Mouse (Mus musculus) forebrain, embryonic 14.5 days (tissue): Measurements from ENCODE around the gene Nufip1. TPM values are rescaled to one million over a fixed set of nuclear protein-coding genes. Genes with fewer than 3 reads are reported as not detected.

Experiments used
- ATAC-seq: fragments of 200-750 bp; cut with Nextera tagmentation; 2 replicates; pipeline ENCODE4 v1.8.0; 2017; ENCODE audit warnings: mild to moderate bottlenecking, moderate library complexity
- DNase-seq: peaks from one replicate; pipeline ENCODE4 v3.0.0-alpha.2; 2015; ENCODE audit warnings: low spot score
- H3K27ac ChIP-seq: fragments of 300-500 bp; sonication (generic); 2 replicates; pipeline ENCODE4 v1.5.1; 2014; ENCODE audit warnings: low read depth, mild to moderate bottlenecking, control low read depth, low read length, moderate library complexity
- H3K27me3 ChIP-seq: fragments of 300-500 bp; sonication (generic); replicated peaks from 2 replicates; pipeline ENCODE4 v1.6.1; 2014; ENCODE audit warnings: low read length, control low read depth, mixed read lengths; ENCODE audit not compliant: control insufficient read depth, insufficient read depth
- H3K36me3 ChIP-seq: fragments of 300-500 bp; sonication (generic); 2 replicates; pipeline ENCODE4 v1.6.1; 2014; ENCODE audit warnings: low read length, control low read depth; ENCODE audit not compliant: control insufficient read depth, insufficient read depth
- H3K4me1 ChIP-seq: fragments of 300-500 bp; sonication (generic); 2 replicates; pipeline ENCODE4 v1.6.1; 2014; ENCODE audit warnings: antibody characterized with exemption, low read length, control low read depth; ENCODE audit not compliant: control insufficient read depth, insufficient read depth
- H3K4me2 ChIP-seq: fragments of 300-500 bp; sonication (generic); 2 replicates; pipeline ENCODE4 v1.6.1; 2014; ENCODE audit warnings: mild to moderate bottlenecking, control low read depth, low read length
- H3K4me3 ChIP-seq: fragments of 300-500 bp; sonication (generic); 2 replicates; pipeline ENCODE4 v1.5.1; 2014; ENCODE audit warnings: low read depth, low read length, control low read depth
- H3K9ac ChIP-seq: fragments of 300-500 bp; sonication (generic); 2 replicates; pipeline ENCODE4 v1.6.1; 2014; ENCODE audit warnings: mild to moderate bottlenecking, low read length, control low read depth, moderate library complexity
- H3K9me3 ChIP-seq: fragments of 300-500 bp; sonication (generic); replicated peaks from 2 replicates; pipeline ENCODE4 v1.6.1; 2016; ENCODE audit warnings: low read length, control low read depth, mixed read lengths; ENCODE audit not compliant: control insufficient read depth
- WGBS: fragments of 180-500 bp; shearing (Covaris S2); extraction: QIAGEN DNeasy Blood & Tissue Kit; methylation state at CpG from one replicate; pipeline ENCODE4 v1.1.7; 2014; 5-methylcytosine and 5-hydroxymethylcytosine counted together
- polyA plus RNA-seq: library from polyadenylated mRNA; unstranded; fragments of >200 nt; fragmentation: Nextera tagmentation; extraction: Ambion mirVana; gene quantifications from 2 replicates; pipeline ENCODE4 v1.2.1, GENCODE M21; 2014

Nufip1 gene
- polyA plus RNA-seq, 1 experiment from 2014 or later, result 13.8 TPM

DNA sequence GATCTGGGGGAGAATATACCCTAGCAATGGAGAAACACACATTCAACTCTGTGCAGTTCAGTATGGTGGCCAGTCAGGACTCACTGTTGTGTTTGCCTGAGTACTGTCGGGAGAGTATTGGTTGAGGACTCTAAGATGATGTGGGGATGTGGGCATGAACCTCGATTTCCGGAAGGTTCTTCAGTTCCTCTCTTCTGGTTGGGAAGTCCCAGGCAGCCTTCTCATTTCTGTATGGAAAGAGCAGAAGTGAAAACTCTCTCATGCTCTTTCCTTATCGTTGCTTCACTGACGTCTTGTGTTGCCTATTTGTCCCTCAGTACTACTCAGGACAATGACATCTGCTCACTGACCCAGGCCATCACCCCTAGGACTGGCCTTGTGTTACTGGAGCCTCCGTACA, 68.7 kb downstream of the Nufip1 start:
- Histone ChIP-seq H3K4me1 (peaks cover 10% of the 10 kb centered on the region), H3K9me3 (no peaks in the 10 kb centered on the region), H3K36me3 (no peaks in the 10 kb centered on the region), H3K27me3 (no peaks in the 10 kb centered on the region), H3K27ac (no peak overlapping the region), H3K4me2 (no peak overlapping the region), H3K9ac (no peak overlapping the region), H3K4me3 (no peak overlapping the region)
- ATAC-seq, result no peak
- no peak for DNase-seq
- WGBS, result 88% methylated on average over 6 of the region's 6 CpGs

DNA sequence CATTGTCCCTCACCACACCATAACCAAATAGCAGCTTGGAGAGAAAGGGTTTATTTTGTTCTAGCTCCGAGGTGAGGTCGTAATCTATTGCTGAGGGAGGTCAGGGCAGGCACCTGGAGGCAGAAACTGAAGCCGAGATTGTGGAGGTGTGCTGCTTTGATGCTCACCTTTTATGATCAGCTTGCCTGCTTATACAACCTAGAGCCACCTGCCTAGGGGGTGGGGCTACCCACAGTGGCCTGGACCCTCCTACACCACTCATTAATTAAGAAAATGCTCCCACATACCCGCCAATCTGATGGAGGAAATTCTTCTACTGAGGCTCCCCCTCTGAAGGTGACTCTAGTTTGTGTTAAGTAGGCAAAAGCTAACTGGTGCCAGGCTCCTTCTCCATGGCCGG, 74.7 kb downstream of the Nufip1 start:
- Histone ChIP-seq H3K4me2 (no peak overlapping the region), H3K9ac (no peak overlapping the region), H3K4me1 (no peaks in the 10 kb centered on the region), H3K36me3 (no peaks in the 10 kb centered on the region), H3K27me3 (no peaks in the 10 kb centered on the region), H3K9me3 (no peaks in the 10 kb centered on the region), H3K4me3 (no peak overlapping the region), H3K27ac (no peak overlapping the region)
- WGBS, result 86% methylated on average over 5 of the region's 5 CpGs
- no peak for DNase-seq
- ATAC-seq, result no peak

DNA sequence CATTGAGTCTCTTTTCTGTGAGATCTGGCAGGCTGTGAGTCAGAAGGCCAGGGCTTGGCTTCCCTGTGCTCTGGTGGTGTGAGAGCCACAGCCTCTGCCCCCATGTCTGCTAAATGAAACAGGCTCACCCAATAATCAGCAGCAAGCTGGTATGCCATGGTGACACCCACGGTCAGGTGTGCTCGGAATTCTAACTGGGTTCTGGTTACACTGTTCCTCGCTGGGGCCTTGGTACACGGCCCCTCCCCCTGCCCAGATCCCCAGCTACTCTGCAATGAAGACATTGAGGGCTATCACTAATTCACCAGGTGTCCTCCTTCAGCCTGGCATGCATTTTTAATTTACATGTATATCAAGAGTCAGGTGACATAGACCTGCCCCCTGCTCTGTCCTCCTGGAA, 75.6 kb downstream of the Nufip1 start:
- no peak overlapping the region for H3K4me2 ChIP-seq
- ATAC-seq (no peak), DNase-seq (no peak)
- H3K9me3 ChIP-seq, result no peaks in the 10 kb centered on the region
- H3K27me3 ChIP-seq, result no peaks in the 10 kb centered on the region
- no peak overlapping the region for H3K9ac ChIP-seq
- WGBS, result 80% methylated on average over 4 of the region's 4 CpGs
- H3K36me3 ChIP-seq, result no peaks in the 10 kb centered on the region
- no peak overlapping the region for H3K4me3 ChIP-seq
- H3K4me1 ChIP-seq, result no peaks in the 10 kb centered on the region
- H3K27ac ChIP-seq, result no peak overlapping the region

Other genes starting within 250 kb of the Nufip1 start
- 7.7 and 9.5 TPM in 2 replicates for gene Kctd4, start 155.9 kb upstream of the Nufip1 start, polyA plus RNA-seq
- gene Gtf2f2, start 100.0 kb upstream of the Nufip1 start, polyA plus RNA-seq, result 58.2 and 58.3 TPM in 2 replicates
- 13.0 and 14.3 TPM in 2 replicates for gene Gpalpp1, start 131 bp upstream of the Nufip1 start, polyA plus RNA-seq